Mouse (Mus musculus): Measurements from ENCODE around the gene Vat1l. TPM values are rescaled to one million over a fixed set of nuclear protein-coding genes. Genes with fewer than 3 reads are reported as not detected.

The Vat1l gene
- polyA plus RNA-seq (2014; fragmentation: Illumina TruSeq; extraction: RNeasy Lipid Tissue Mini Kit (QIAGEN cat#74804); ENCODE audit: low read depth, low replicate concordance) = 0.34 TPM

DNA sequence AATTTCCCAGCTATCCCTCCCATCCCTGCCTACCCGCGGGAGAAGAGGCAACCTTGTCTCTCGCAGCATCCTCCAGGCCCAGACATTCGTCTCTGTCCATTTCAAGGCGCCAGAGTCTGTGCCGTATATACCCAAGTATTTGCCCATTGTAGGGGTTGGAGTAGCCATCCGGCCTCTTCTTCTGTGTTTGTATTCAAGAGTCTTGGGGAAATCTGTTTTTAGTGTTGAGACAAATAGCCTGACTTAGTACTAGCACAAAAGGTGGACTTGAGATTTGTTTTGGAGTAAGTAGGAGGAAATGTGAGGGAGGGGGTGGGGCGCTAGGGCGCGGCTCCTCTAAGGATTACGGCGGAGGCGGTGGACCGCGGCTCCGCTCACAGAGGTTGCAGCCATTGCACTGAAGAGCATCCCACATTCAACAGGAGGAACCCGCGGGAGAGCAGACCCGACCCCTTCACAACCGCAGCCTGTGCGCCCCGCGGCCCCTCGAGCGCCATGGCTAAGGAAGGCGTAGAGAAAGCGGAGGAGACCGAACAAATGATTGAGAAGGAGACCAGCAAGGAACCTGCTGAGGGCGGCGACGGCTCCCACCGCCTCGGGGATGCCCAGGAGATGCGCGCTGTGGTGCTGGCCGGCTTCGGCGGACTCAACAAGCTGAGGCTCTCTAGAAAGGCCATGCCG is at the start of gene Vat1l:
Gene Vat1l, plus strand, starts transcription at position 392 of the 681 bp plus-strand sequence.

GRCm38 (mm10) chr8:114417786-114418185 is 212.4 kb downstream of the Vat1l start, which contains the start of gene Clec3a:
TSS of gene Clec3a (plus strand) at chr8:114418086.

Other genes starting within 250 kb of the Vat1l start
- 3.0 TPM for gene Nudt7, start 72.1 kb upstream of the Vat1l start, polyA plus RNA-seq (2014; fragmentation: Illumina TruSeq; extraction: RNeasy Lipid Tissue Mini Kit (QIAGEN cat#74804); ENCODE audit: low read depth, low replicate concordance)
- not detected for gene Clec3a, start 212.5 kb downstream of the Vat1l start, polyA plus RNA-seq (2014; fragmentation: Illumina TruSeq; extraction: RNeasy Lipid Tissue Mini Kit (QIAGEN cat#74804); ENCODE audit: low read depth, low replicate concordance)
- 14.8 TPM for gene Wwox, start 234.0 kb downstream of the Vat1l start, polyA plus RNA-seq (2014; fragmentation: Illumina TruSeq; extraction: RNeasy Lipid Tissue Mini Kit (QIAGEN cat#74804); ENCODE audit: low read depth, low replicate concordance)

Data from testis, adult 10 weeks (tissue).